Mouse (Mus musculus) brown adipose tissue, adult 24 weeks (tissue): ENCODE measurements at regions not wholly inside any gene's neighbourhood (a gene's known extent, or its start where the extent isn't known, plus 50 kb on each side); places are given as distances from the start of the nearest gene placed in this dataset.

ENCODE experiments used
- H3K27ac ChIP-seq: fragments of 200-500 bp; replicated peaks from 2 replicates; pipeline ENCODE4 v1.5.1; 2012; ENCODE audit warnings: low read depth, mild to moderate bottlenecking, low read length
- H3K4me1 ChIP-seq: fragments of 200-500 bp; 2 replicates; pipeline ENCODE4 v1.6.1; 2012; ENCODE audit warnings: low read length, mixed read lengths; ENCODE audit not compliant: control insufficient read depth, insufficient read depth, insufficient read length
- H3K4me3 ChIP-seq: fragments of 200-500 bp; 2 replicates; pipeline ENCODE4 v1.5.1; 2012; ENCODE audit warnings: low read depth, mild to moderate bottlenecking, low read length, moderate library complexity; ENCODE audit not compliant: insufficient read depth

DNA sequence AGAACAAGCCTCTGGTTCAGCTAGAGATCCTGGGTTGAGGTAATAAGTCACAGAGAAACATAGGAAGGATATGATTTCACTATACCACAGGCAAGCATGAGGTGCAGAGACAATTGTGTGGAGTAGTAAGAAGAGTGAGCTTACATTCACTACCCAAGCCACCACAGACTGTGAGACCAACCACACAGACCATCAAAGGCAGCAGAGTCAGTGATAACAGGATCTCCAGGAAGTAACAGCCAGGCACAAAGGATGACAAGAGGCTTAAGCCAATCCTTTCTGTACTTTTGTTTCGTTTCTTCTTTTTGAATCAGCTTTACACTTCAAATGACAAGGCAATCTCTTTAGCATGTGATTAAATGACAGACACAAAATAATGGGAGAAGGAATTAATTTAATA, 368.9 kb upstream of the Gpc5 start:
- no peak overlapping the region for H3K27ac ChIP-seq
- no peak overlapping the region for H3K4me3 ChIP-seq
- no peaks in the 10 kb centered on the region for H3K4me1 ChIP-seq

GRCm38 (mm10) chr14:114767323-114767722, 324.7 kb upstream of the Gpc5 start:
- Histone ChIP-seq H3K27ac (no peak overlapping the region), H3K4me3 (no peak overlapping the region), H3K4me1 (no peaks in the 10 kb centered on the region)

DNA sequence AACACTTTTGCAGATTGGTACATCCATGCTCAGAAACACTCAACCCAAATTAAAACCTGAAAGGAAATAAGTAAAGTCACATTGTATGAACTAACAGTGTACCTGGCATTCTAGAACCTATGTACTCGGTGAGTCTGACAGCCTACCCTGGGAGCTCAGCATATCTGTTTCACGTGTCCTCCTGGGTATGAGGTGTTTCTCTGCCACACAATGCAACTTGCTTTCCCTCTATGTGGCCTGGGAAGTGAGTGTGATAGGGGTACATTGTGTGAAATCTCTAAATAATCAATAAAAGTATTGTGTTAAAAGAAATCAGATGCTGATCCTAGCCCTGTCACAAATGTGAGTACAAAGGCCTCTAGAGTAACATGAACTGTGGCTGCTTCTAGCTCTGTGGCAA, 315.3 kb upstream of the Gpc5 start:
- Histone ChIP-seq H3K27ac (no peak overlapping the region), H3K4me3 (no peak overlapping the region), H3K4me1 (no peaks in the 10 kb centered on the region)

DNA sequence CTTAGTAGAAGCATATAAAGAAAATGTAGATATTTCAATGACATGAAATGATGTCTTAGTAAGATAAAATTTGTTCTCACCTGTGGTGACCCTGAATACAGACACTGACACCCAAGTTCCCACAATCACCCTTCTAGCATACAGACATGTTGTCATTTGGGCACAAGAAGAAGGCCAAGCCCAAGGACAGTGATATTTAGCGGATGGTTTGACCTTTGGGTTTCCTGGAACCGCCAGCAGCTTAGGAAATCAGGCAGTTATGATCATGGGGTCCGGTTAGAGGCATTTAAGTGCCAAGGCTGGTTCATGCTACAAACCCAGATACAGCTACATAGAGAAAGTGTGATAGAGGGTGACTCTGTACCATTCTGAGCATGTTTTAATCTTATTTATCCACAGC, 310.2 kb upstream of the Gpc5 start:
- Histone ChIP-seq H3K4me1 (no peaks in the 10 kb centered on the region), H3K4me3 (no peak overlapping the region), H3K27ac (no peak overlapping the region)

DNA sequence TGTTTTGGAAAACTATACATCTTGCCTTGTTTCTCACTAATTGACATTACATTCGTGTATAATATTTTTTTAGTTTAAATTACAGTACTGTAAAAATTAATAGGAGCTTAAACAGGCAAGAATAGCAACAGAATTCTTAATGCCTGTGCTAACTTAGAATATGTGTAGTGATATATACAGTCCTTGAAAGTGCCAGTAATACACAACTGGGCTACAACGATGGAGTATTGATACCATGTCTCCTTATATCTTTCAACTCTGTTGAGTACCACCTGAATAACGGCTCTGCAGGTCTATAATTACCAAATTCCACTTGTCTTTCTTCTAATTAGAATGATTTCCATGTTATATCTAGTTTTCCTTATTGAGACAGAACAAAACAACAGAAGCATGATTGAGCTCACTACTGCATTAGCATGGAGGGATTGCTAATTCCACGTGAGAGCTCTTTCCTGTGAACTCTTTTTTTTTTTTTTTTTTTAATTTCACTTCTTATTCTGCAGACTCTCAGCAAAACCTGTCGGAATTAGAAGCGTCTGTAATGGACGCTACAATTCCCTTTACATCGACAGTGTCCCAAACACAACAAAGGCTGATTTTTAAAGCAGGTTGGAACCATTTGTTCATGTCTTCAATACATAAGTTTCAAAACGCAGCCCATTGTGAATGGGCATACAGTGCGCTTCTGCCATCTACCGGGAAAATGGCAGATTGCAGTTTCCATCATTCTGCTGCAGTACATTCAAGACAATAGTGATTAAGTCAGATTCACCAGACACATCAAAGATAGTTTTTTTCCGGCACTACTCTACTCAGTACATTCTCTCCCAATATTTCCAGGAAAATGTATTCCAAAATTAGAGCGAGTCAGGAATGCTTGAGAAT, 300.8 kb upstream of the Gpc5 start:
- Histone ChIP-seq H3K4me1 (no peaks in the 10 kb centered on the region), H3K4me3 (no peak overlapping the region), H3K27ac (no peak overlapping the region)

- Histone ChIP-seq H3K4me3 (no peak overlapping the region), H3K4me1 (no peaks in the 10 kb centered on the region), H3K27ac (no peak overlapping the region)
Measured at GRCm38 (mm10) chr14:114791831-114792224, 300.2 kb upstream of the Gpc5 start.

DNA sequence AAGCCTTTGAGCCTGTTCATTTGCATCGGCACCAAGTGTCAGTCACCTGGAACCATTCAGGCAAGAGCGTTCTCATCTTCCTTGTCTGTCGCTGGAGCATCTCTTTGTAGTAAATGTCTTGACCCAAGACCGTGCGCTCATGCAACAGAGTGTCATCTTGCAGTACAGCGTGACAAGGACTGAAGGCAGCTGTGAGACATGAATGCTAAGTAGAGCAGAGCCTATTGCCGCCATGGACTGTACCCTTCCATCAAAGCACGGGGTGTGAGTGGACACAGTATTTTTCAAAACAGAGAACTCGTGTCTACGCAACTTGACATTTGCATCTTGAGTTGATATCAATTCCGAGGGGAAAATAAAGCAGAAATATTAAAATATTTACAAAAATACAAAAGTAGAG, 287.4 kb upstream of the Gpc5 start:
- H3K4me1 ChIP-seq = no peaks in the 10 kb centered on the region
- no peak overlapping the region for H3K27ac ChIP-seq
- H3K4me3 ChIP-seq = no peak overlapping the region

GRCm38 (mm10) chr14:114808621-114809020, 283.4 kb upstream of the Gpc5 start:
- H3K4me1 ChIP-seq = no peaks in the 10 kb centered on the region
- H3K27ac ChIP-seq = no peak overlapping the region
- no peak overlapping the region for H3K4me3 ChIP-seq

DNA sequence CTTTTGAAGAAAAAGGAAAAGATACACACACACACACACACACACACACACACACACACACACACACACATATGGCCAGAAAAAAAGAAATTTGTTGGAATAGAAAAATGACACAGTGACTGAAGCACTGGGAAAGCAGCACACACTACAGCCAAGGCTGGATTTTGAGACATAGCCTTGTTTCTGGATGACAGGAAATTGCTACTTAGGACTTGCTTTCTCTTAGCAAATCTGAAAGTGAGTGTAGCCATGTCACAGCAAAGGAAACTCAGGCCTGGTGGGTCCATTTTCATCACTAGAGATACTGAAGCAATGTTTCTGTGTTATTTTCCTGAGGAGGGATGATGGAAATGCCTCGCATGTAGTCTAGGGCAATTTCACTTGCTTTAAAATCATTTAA, 271.3 kb upstream of the Gpc5 start:
- no peak overlapping the region for H3K4me3 ChIP-seq
- H3K27ac ChIP-seq = no peak overlapping the region
- no peaks in the 10 kb centered on the region for H3K4me1 ChIP-seq

DNA sequence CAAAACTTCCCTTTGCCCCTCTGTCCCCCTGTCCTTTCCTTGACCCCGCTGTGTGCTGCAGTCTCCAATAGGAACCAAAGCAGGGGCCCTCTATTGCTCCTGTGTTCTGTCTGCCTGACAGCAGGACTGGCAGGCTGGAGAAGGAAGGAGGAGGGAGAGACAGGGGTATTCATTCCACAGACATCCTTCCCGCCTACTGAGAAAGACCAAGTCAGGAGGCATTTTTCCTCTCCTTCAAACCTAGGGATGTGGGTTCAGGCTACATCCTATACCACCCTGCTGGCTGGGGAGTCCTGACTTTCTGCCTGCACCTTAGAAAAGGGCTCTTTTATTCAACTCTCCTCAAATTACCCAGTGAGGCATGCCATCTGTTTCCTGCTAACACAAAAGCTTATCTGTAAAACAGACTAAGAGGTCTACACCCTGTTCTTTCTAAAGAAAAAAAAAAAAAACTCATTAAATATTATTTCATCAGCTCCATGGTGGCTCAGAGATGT, 270.9 kb upstream of the Gpc5 start:
- Histone ChIP-seq H3K4me1 (no peaks in the 10 kb centered on the region), H3K4me3 (no peak overlapping the region), H3K27ac (no peak overlapping the region)

DNA sequence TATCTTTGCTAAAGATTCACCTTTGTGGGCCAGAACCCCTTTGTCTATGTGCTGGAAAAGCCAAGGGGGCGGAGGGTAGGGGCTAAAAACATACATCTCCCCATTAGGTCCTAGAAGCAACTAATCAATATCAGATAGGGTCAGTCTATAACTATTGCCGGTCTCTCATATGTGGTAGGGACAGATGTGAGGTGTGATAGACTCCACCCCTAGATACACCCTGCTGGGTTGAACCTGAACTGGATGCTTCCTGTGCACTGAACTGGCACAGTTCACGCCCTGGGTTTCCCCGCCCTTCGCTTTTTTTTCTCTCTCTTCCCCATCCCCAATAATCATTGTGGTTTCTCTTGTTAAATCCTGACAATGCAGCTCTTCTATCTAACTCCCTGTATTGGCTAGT, 270.3 kb upstream of the Gpc5 start:
- no peak overlapping the region for H3K4me3 ChIP-seq
- H3K4me1 ChIP-seq = no peaks in the 10 kb centered on the region
- H3K27ac ChIP-seq = no peak overlapping the region

DNA sequence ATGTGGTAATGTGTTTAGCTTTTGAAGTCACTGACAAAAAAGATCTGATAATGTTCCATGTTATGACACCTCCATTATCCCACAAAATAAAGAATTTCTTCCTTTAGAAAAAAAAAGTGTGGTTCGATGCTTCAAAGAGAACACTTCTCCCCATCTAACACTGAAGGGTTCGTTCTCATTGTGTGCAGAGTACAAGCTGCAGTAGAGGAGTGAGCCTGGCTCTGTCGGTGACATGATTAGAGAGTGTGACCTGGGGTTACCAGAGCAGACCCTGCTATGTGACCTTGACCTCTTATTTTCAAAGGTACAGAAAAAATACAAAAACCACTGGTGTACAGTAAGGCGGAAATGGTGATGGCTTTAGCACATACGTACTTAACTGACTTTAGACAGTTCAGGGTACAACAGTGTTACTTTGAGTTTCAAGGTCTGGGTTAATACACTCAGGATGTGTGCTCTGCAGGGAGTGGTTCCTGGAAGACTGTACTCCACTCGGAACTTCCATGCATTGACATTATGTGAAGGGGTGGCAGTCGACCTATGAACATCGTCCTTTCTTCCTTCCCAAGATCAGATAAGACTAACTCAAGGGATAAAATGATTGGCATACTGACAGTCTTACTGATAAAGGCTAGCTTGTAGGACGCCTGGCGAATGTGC, 265.2 kb upstream of the Gpc5 start:
- no peak overlapping the region for H3K27ac ChIP-seq
- H3K4me1 ChIP-seq = no peaks in the 10 kb centered on the region
- H3K4me3 ChIP-seq = no peak overlapping the region

DNA sequence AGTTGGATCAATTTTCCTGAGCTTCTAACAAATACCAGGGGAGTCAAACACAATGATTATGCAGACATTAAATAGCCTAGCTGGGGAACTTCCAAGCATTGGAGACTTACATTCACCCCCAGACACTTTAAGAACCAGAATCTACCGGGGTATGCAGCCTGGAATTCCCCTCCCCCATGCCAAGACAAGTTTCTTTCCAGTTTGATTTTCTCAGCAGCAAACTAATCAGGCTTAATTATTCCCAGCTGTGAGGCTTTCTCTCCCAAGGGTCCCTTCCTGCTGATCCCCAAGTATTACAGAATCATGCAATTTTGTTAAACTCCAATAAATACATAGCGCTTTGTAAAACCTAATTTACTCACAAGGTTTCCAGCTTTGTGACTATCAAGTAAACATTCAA, 262.7 kb upstream of the Gpc5 start:
- no peak overlapping the region for H3K4me3 ChIP-seq
- no peaks in the 10 kb centered on the region for H3K4me1 ChIP-seq
- H3K27ac ChIP-seq = no peak overlapping the region

DNA sequence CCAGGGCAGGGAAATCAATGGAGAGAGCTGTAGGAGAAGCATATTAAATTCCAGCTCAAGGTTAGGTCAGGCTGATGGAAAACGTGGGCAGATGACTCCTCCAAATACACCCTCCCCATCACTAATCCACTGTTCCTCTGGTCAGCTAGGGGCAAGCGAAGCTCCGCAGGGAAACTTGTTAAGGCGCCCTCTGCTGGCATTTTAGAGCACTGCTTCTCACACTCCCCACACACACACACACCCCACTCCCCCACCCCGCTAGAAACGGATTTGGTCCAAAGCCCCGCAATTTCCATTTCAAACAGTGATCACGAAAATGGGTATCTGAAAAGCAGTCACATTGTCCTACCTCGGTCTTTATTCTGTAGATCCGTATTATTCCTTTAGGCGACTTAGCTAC, 259.0 kb upstream of the Gpc5 start:
- Histone ChIP-seq H3K4me3 (no peak overlapping the region), H3K4me1 (no peaks in the 10 kb centered on the region), H3K27ac (no peak overlapping the region)

DNA sequence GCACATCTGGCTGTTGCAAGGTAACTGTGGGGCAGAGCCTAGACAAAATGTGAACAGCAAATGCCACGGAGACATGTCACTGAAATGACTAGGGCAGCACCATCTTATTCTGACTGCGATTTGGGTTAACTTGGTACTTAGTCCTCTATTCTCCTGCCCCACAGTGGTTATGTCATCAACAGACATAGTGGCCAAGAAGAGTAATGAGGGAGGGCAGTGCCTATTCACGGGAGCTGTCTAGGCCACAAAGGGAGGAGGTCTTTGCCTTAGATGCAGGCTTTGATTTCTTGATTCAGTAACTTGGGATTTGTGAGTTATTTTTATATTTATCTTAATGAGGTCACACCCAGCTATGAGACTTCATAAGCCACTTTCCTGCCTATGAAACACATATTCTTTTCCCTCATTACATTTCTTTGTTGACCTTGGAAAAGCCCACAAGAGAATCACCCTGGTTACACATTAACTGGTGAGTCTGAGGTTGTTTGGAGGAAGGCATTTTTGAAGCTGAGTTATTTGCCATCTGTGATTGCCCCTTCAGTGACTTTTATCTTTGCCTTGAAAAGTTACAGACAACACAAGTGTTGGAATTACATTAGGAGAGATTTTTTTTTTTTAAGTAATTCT, 255.2 kb upstream of the Gpc5 start:
- no peaks in the 10 kb centered on the region for H3K4me1 ChIP-seq
- no peak overlapping the region for H3K27ac ChIP-seq
- H3K4me3 ChIP-seq = no peak overlapping the region
